Mouse (Mus musculus) CD8-positive naive resting alpha-beta T cell, adult 2 months (primary cell): ENCODE measurements around the gene Cntnap1.
"Not testable (repeated sequence)": the region's sequence is repeated elsewhere in the genome, so short reads cannot be mapped to it uniquely, and the experiment has no call there.

ENCODE experiments used
- DNase-seq, 2 experiments: peaks; one replicate each; pipeline ENCODE4 v3.0.0; 2022; ENCODE audit warnings: low read depth in 2 of 2, low spot score in 2 of 2

Gene Cntnap1

DNA sequence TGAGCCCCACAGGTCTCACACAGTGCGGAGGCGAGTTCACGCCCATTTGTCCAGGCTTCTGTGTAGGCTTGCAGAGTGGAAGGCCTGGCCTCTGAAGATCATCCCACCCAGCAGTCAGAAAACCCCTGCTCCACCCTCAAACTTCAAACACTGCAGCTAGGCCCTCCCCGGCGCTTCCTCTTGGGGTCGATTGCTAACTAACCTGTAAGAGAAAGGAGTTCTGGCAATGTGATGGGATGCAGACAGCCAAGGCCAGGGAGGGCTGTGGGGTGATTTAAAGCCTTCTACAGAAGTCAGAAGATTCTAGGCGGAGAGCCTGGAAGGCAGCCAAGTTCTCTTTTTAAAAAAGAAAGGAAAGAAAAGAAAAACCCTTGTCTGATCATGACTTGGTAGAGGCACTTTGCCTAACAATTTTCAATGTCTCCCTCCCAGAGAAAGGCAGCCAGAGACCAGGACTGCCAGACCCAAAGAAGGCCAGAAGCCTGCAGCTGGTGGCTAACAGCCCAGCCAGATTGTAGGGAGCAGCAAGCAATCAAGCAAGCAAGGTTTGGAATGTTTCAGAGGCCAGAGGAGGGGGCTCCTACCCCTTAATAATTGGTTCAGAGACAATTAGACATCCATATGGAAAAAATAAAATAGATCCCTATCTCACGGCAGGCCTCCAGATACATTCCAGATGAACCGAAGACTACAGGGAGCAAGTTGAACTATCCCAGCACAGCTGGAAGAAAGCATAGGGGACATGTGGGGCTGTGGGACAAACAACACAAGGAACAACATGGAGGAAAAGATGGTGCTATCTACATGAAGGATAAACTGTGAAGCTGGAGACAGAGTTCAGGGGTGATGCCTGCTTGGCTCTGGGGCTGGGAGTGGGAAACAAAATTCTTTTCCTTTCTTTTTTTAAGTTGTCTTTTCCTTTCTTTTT lies 20.9 kb upstream of the Cntnap1 start:
- no peak for DNase-seq

DNA sequence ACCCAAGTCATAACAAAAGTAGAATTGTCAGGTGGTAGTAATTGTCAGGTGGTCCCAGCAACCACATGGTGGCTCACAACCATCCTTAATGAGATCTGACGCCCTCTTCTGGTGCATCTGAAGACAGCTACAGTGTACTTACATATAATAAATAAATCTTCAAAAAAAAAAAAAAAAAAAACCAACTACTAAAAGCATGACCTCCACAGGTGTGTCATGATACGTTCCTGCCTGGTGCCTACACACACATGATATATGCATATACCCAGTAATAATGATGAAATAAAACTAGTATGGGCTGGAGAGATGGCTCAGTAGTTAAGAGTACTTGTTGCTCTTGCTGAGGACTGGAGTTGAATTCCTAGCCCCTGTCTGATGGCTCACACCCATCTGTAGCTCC lies 19.3 kb upstream of the Cntnap1 start:
- no peak for DNase-seq

DNA sequence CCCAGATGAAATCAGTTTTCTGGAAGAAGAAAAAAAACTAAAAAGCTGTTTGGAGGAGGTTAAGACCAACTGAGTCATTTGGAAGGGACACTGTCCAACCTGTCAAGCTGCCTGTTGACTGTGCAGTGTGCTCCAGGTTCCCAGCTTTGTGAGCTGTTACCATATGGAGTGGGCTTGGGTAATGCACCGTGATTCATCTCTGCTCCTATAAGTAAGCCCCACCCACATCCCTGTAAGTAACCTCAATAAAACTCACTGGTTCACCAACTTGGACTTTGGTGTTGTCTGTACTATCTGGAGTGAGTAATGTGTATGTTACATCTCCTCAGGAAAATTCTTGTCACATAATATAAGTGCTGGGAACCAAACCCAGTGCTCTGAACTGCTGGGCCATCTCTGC lies 17.5 kb upstream of the Cntnap1 start:
- no peak for DNase-seq

DNA sequence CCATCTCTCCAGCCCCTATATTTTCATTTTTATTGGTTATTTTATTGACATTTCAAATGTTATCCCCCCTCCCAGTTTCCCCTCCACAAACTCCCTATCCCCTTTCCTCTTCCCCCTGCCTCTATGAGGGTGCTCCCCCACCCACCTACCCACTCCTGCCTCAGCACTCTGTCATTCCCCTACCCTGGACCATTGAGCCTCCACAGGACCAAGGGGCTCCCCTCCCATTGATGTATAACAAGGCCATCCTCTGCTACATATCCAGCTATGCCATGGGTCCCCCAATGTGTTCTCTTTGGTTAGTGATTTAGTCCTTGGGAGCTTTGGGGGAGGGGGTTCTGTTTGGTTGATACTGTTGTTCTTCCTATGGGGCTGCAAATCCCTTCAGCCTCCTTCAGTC lies 15.7 kb upstream of the Cntnap1 start:
- no peak for DNase-seq

DNA sequence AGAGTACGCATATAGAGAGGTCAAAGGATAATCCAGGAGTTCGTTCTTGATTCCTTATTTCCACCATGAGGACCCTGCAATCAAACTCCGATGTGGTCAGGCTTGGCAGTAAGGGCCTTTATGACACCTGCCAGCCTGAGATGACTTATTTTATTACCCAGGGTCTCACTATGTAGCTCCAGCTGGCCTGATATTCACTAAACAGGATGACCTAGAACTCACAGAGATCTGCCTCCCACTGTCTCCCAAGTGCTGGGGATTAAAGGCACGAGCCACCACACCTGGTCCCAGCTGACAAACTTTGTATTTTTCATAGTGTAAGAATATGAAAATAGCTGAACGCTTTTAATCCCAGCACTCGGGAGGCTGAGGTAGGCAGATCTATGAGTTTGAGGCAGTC lies 15.2 kb upstream of the Cntnap1 start:
- no peak for DNase-seq

DNA sequence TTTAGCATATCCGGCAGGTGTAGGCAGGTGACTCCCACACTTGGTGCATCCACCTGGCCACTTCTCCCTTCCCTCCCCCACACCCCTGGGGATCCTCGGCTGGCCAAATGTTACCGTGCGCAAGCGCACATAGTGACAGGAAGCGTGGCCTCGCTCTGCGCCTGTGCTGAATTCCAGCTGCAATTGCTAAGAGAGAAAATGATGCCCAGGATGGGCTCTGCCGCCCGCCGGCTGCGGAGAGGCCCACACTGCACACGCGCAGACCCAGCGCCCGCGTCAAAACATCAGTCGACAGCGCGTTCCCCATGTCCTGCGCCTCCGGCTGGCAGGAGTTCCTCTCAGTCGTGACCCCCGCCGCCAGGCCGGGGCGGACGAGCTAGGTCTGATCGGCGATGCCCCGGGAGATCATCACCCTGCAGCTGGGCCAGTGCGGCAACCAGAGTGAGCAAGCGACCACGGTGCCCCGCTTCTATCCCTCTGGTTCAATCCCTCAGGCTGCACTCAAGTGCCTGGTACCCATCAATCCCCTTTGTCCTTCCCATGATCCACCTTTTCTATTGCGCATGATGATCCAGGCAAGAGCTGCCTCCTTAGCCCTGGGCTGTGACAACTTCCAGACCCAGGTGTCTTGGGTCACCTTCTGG lies 14.5 kb upstream of the Cntnap1 start, which contains the start of gene Tubg2:
Gene Tubg2 (plus strand): TSS at position 180 of the 644 bp plus-strand sequence.
- DNase-seq: peak; percentile 35 to 42

DNA sequence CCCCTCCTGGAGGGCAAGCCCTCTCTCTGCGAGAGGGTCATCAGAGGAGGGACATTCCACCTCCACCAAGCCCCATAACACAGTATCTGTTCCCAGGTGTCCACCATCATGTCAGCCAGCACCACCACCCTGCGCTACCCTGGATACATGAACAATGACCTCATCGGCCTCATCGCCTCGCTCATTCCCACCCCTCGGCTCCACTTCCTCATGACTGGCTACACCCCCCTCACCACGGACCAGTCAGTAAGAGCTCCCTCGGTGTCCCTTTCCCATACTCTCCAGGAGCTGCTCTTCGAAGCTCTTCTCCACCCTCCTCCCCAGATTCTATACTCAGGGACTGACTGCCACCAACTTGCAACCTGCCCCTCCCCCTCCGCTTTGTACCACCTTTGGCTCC lies 10.2 kb upstream of the Cntnap1 start:
- not testable (repeated sequence) for DNase-seq

DNA sequence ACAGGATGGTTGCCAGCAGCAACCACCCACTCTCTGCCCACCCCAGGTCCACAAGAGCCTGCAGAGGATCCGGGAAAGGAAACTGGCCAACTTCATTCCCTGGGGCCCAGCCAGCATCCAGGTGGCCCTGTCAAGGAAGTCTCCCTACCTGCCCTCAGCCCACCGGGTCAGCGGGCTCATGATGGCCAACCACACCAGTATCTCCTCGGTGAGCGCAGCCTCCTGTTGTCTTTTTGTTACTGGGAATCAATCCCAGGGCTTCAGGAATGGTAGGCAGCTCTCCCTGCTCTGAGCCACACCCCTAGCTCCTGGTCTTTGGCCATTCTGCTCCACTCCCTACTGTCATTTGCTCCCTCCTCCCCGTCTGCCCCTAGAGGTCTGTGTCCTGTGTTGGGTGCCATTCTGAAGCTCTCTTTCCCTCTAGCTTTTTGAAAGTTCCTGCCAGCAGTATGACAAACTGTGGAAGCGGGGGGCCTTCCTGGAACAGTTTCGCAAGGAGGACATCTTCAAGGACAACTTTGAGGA lies 9.3 kb upstream of the Cntnap1 start:
- not testable (repeated sequence) for DNase-seq

DNA sequence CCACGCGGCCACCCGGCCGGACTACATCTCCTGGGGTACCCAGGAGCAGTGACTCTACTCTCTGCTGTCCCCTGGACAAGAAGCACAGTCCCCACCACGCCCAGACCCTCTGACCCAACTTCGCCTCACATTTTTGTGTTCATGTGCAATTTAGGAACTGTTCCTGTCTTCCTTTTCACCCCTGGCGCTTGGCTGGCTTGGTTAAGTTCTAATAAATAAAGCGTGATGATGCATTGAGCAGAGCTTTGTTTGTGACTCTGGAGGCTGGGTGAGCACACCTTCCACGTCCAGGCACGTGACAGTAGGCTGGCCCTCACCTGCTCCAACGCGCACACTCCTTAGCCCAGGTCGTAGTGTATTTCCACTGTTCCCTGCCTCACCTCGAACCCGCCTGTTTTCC lies 8.8 kb upstream of the Cntnap1 start:
- DNase-seq: no peak

DNA sequence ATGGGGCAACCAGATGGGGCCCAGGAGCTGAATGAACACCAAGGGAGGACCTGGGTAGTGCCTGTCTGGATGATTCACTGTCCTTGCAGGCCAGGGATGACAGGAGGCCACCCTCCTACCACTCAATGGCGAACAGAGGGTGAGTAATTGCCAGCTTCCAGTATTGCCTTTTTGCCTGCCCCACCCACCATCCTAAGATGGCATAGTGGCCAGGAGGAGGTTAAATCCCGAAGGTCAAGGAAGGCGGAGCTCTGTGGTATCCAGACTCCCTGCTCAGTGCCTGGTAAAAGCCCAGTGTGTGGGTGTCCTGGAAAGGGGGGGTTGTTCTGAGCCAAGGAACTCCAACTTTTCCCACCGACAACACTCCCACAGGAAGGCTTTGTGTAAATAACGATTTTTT lies 8.0 kb upstream of the Cntnap1 start:
- DNase-seq: no peak

DNA sequence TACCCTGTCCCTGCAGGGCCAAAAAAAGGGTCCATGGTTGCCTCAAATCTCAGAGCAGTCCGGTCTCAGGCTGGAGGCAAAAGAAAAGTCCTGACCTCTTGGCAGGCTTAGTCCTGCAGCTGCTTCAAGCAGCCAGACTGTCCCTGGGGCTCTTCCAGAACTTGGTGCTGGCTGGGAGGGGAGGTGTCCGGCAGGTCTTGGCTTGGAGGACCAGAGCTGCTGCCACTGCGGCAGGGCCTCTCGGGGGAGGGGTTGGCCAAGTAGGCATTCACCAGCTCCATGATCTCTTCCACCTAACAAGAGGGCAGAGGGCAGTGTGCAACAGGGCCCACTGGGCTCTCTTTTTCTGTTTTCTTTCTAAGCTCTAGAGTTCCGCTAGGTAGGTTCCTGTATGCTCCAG lies 7.6 kb upstream of the Cntnap1 start:
- DNase-seq: no peak

DNA sequence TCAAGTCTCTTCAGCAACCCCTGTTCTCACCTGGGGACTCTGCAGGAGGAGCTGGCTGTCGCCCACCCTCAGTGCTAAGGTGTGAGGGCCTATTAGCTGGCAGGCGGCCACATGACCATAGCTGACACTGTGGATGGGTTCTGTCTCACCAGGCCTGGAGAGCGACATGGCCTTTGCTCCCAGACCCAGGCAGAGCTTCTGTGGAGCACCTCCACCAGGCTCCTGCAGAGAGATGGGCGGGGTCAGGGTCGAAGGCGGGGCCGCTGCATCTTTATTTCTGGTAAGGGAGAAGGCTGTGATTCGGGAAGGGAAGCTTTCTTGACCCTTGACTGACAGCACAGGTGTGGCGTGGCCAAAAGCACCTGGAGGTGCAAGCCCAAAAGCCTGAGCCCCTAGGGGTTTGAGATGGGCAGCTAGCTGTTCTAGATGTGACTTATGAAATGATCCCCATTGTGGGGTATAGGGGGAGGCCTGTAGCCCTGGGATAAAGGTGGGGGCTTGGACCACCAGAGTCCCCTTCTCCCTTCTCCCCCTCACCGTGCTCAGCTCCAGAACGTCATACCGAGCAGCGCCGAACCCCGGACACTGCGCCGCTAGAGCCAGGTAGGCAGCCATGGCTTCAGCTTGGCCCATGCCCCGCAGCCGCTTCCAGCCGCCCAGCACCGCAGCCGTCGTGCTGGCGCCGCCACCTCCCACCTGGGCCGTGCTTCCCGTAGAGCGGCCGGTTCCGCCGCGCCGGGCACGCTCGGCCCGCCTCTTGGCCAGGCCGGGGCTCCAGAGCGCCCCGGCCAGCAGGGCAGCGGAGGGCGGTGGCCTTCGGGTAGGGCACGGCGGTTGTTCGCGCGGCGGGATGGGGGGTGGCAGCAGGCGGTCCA lies 6.6 kb upstream of the Cntnap1 start:
- DNase-seq: no peak

DNA sequence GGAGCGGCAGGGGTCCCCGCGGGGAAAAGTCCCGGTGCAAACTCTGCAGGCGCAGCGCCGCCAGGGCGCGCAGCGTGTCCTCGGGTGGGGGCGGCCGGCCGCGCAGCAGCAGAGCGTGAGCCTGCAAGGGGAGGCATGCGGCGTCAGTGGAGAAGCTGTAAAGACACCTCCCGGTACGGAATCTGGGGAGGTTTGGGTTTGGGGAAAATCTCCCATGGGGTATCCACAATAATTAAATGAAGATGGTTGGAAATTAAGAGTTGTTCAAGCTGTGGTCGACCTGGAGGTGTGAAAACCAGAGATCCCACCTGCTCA lies 6.0 kb upstream of the Cntnap1 start:
- DNase-seq: no peak

DNA sequence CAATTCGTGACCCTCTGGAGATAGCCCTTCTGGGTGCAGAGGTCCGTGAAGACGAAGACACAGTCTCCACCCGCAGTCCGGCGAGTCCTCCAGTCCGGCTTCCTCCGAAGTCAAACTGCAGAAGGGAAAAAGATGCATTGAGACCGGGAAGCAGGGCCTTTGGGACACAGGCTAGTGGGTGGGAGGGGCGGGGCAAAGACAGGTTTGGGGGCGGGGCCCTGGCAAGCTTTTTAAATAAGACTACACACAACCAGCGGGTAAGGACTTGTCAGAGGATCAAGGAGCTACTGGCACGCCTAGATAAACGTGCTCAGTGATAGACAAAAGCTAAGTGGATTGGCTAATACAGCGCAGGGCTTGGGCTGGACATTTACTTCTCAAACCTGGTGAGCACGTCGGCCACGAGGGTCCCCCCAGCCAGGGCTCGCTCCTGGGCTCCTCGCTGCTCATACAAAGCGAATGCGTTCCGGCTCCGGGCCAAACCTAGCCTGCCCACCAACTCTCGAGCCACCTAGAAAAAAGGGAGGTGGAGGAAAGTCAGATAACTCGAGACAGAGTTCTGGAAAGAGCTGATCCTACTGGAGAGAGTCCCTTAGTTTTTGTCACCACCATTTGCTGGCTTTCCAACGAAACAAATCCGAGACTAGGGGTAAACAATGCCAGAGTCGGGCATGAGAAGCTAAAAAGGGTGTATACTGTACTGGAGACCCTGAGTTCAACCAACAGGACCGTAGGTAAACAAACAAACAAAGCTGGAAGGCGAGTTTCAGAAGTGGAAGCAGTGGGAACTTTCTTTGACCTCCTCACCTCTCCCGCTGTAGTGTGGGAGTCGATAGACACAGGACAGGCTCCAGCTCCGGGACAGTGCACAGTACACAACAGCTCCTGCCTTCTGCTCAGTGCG lies 5.4 kb upstream of the Cntnap1 start:
- DNase-seq: no peak

DNA sequence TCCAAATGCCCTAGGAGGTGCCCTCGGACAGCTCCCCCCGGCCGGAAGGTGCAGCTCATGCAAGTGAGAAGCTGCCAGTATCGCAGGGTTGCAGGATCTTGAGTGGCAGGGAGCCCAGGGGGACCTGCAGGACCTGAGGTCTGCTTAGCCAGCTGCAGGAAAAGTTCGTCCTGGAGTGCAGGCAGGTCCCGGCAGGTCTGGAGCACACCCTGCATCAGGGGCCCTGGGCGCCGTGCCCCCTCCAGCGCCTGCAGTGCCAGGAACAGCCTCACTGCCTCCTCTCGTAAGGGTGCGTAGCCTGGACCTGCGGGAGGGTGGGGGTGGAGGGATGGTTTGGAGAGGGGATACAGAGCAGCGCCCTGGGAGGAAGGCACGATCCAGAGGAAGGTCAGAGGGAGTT lies 4.0 kb upstream of the Cntnap1 start:
- DNase-seq: no peak

DNA sequence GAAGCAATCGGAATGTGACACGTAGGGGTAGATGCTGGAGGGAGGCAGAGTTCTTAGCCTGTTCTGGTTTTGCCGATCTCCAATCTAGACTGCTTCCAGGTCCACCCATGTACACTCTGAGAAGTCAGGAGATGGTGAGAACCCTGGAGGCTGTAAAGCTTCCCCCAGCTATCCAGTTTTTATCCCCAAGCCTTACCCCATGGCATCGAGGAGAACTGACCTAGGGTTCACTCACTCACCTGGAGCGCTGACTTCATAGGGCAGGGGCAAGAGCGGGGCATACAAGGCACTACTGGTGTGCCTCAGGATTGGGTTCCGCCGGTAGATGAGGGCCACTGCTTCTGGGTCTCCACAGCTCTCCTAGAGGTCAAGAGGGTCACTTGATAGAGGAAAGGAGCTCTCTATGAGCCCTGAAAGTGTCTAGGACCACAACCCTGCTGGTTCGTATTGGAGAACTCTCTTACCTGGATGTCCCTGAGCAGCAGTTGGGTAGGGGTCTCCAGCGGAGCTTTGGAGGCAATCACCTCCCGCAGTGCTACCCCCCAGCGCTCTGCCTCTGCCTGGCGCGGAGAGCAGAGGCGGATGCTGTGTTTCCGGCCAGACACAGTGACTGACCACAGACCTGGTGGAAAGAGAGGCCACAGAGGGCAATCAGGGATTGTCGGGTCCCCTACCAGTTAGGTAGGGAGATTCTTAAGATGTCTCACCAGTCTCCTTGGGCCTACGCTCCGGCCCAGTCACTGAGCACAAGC lies 2.9 kb upstream of the Cntnap1 start:
- no peak for DNase-seq

DNA sequence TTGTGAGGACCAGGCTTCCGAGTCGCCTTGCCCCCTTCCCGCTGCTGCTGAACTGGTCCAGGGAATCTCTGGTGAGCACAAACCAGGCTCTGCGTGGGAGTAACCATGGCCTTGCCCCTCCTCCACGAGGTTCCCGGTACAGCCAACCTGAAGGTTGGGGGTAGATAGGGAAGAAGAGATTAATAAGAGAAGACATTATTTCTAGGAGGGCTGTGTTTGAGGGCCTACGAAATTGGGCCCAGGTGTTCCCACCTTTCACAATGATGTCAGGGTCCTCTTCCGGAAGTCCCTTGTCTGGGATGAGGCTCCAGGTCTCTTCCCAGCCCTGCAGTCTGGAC lies 2.4 kb upstream of the Cntnap1 start:
- DNase-seq: no peak

DNA sequence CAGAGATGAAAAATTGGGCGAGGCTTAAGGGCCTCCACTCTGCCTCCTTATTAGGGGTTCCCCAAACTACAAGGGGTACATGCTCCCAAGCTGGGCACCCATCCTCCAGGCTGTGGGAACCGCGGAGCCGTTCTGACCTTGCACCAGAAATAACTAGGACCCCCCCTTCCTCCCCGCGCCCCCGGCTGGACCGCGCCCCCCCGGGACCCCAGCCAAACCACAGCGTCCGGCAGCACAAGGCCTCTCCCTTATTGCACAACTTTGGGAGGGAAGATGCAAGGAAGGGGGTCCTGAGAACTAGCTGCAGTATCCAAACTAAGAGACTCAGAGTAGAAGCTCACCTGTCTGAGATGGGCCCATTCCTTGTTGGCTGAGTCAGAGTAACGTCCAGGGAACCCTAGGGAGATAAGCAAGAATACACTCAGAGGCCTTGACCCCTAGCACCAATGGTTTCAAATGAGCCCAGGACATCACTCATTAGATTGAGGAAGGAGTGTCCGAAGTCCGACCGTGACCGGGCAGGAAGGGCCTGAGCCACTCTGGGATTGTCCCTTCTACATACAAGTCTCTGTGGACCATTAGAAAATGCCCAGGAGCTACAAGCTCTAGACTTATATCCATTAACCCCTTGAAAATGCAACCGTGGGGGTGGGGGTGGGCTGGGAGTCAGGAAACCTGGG lies 1.9 kb upstream of the Cntnap1 start:
- DNase-seq: no peak
